Mouse (Mus musculus): Measurements from ENCODE around the gene Dnah6. TPM values are rescaled to one million over a fixed set of nuclear protein-coding genes. Genes with fewer than 3 reads are reported as not detected.

The Dnah6 gene
- polyA plus RNA-seq, 2 experiments = 0.04 to 0.06 TPM

- Histone ChIP-seq H3K36me3 (ENCODE audit: control insufficient read depth, insufficient read depth, low read length) (no peaks in the 10 kb centered on the region), H3K4me3 (replicated peaks; ENCODE audit: low read length) (no peak overlapping the region), H3K9ac (ENCODE audit: low read depth, low read length, severe bottlenecking) (no peak overlapping the region), H3K9me3 (ENCODE audit: control insufficient read depth, low read length) (no peaks in the 10 kb centered on the region), H3K27ac (replicated peaks; ENCODE audit: low read depth, low read length) (no peak overlapping the region), H3K27me3 (ENCODE audit: control insufficient read depth, insufficient read depth, low read length) (no peaks in the 10 kb centered on the region), H3K4me2 (replicated peaks; ENCODE audit: low read depth, low read length, severe bottlenecking) (no peak overlapping the region), H3K4me1 (ENCODE audit: control insufficient read depth, insufficient read depth, low read length) (no peaks in the 10 kb centered on the region)
- no peak for DNase-seq (ENCODE audit: low spot score)
- TF ChIP-seq POLR2A (IDR thresholded peaks at IDR 0.05; ENCODE audit: borderline replicate concordance, extremely low read depth, insufficient read depth, insufficient read length) = no peak
- WGBS = 77% methylated on average over 3 of the region's 3 CpGs
- ATAC-seq (ENCODE audit: low FRiP score, low read depth) = no peak
These were observed 46.3 kb downstream of the Dnah6 start for GRCm38 (mm10) chr6:73175156-73175555.

- Histone ChIP-seq H3K27me3 (ENCODE audit: control insufficient read depth, insufficient read depth, low read length) (no peaks in the 10 kb centered on the region), H3K4me2 (replicated peaks; ENCODE audit: low read depth, low read length, severe bottlenecking) (no peak overlapping the region), H3K36me3 (ENCODE audit: control insufficient read depth, insufficient read depth, low read length) (no peaks in the 10 kb centered on the region), H3K9ac (ENCODE audit: low read depth, low read length, severe bottlenecking) (no peak overlapping the region), H3K4me1 (ENCODE audit: control insufficient read depth, insufficient read depth, low read length) (no peaks in the 10 kb centered on the region), H3K4me3 (replicated peaks; ENCODE audit: low read length) (no peak overlapping the region), H3K27ac (replicated peaks; ENCODE audit: low read depth, low read length) (no peak overlapping the region), H3K9me3 (ENCODE audit: control insufficient read depth, low read length) (no peaks in the 10 kb centered on the region)
- no peak for DNase-seq (ENCODE audit: low spot score)
- ATAC-seq (ENCODE audit: low FRiP score, low read depth) = no peak
- TF ChIP-seq POLR2A (IDR thresholded peaks at IDR 0.05; ENCODE audit: borderline replicate concordance, extremely low read depth, insufficient read depth, insufficient read length) = no peak
- WGBS = 69% methylated on average over 3 of the region's 3 CpGs
These were observed 54.2 kb downstream of the Dnah6 start for GRCm38 (mm10) chr6:73167230-73167629.

- no peak overlapping the region for H3K9ac ChIP-seq (ENCODE audit: low read depth, low read length, severe bottlenecking)
- TF ChIP-seq POLR2A (IDR thresholded peaks at IDR 0.05; ENCODE audit: borderline replicate concordance, extremely low read depth, insufficient read depth, insufficient read length) = no peak
- no peak overlapping the region for H3K27ac ChIP-seq (replicated peaks; ENCODE audit: low read depth, low read length)
- DNase-seq (ENCODE audit: low spot score) (no peak), ATAC-seq (ENCODE audit: low FRiP score, low read depth) (no peak)
- 91% methylated on average over 1 of the region's 1 CpGs for WGBS
- H3K36me3 ChIP-seq (ENCODE audit: control insufficient read depth, insufficient read depth, low read length) = no peaks in the 10 kb centered on the region
- H3K4me2 ChIP-seq (replicated peaks; ENCODE audit: low read depth, low read length, severe bottlenecking) = no peak overlapping the region
- H3K9me3 ChIP-seq (ENCODE audit: control insufficient read depth, low read length) = no peaks in the 10 kb centered on the region
- H3K4me1 ChIP-seq (ENCODE audit: control insufficient read depth, insufficient read depth, low read length) = no peaks in the 10 kb centered on the region
- no peaks in the 10 kb centered on the region for H3K27me3 ChIP-seq (ENCODE audit: control insufficient read depth, insufficient read depth, low read length)
- no peak overlapping the region for H3K4me3 ChIP-seq (replicated peaks; ENCODE audit: low read length)
These were observed 58.5 kb downstream of the Dnah6 start for GRCm38 (mm10) chr6:73162958-73163357.

GRCm38 (mm10) chr6:73161338-73161737, 60.1 kb downstream of the Dnah6 start:
- 82% methylated on average over 4 of the region's 4 CpGs for WGBS

GRCm38 (mm10) chr6:73155455-73155854, 66.0 kb downstream of the Dnah6 start:
- Histone ChIP-seq H3K27ac (replicated peaks; ENCODE audit: low read depth, low read length) (no peak overlapping the region), H3K27me3 (ENCODE audit: control insufficient read depth, insufficient read depth, low read length) (no peaks in the 10 kb centered on the region), H3K4me1 (ENCODE audit: control insufficient read depth, insufficient read depth, low read length) (no peaks in the 10 kb centered on the region), H3K9ac (ENCODE audit: low read depth, low read length, severe bottlenecking) (no peak overlapping the region), H3K36me3 (ENCODE audit: control insufficient read depth, insufficient read depth, low read length) (no peaks in the 10 kb centered on the region), H3K9me3 (ENCODE audit: control insufficient read depth, low read length) (no peaks in the 10 kb centered on the region), H3K4me3 (replicated peaks; ENCODE audit: low read length) (no peak overlapping the region), H3K4me2 (replicated peaks; ENCODE audit: low read depth, low read length, severe bottlenecking) (no peak overlapping the region)
- ATAC-seq (ENCODE audit: low FRiP score, low read depth) = no peak
- TF ChIP-seq POLR2A (IDR thresholded peaks at IDR 0.05; ENCODE audit: borderline replicate concordance, extremely low read depth, insufficient read depth, insufficient read length) = no peak
- WGBS = 74% methylated on average over 2 of the region's 2 CpGs
- DNase-seq (ENCODE audit: low spot score) = no peak

More at GRCm38 (mm10) chr6:73161338-73161737, 60.1 kb downstream of the Dnah6 start:
- no peak overlapping the region for H3K27ac ChIP-seq (replicated peaks; ENCODE audit: low read depth, low read length)
- H3K36me3 ChIP-seq (ENCODE audit: control insufficient read depth, insufficient read depth, low read length) = no peaks in the 10 kb centered on the region
- no peak overlapping the region for H3K4me2 ChIP-seq (replicated peaks; ENCODE audit: low read depth, low read length, severe bottlenecking)
- H3K4me1 ChIP-seq (ENCODE audit: control insufficient read depth, insufficient read depth, low read length) = no peaks in the 10 kb centered on the region
- no peak overlapping the region for H3K4me3 ChIP-seq (replicated peaks; ENCODE audit: low read length)
- TF ChIP-seq POLR2A (IDR thresholded peaks at IDR 0.05; ENCODE audit: borderline replicate concordance, extremely low read depth, insufficient read depth, insufficient read length) = no peak
- no peaks in the 10 kb centered on the region for H3K27me3 ChIP-seq (ENCODE audit: control insufficient read depth, insufficient read depth, low read length)
- no peak for ATAC-seq (ENCODE audit: low FRiP score, low read depth)
- no peaks in the 10 kb centered on the region for H3K9me3 ChIP-seq (ENCODE audit: control insufficient read depth, low read length)
- H3K9ac ChIP-seq (ENCODE audit: low read depth, low read length, severe bottlenecking) = no peak overlapping the region
- DNase-seq (ENCODE audit: low spot score) = no peak

- Histone ChIP-seq H3K4me3 (replicated peaks; ENCODE audit: low read length) (no peak overlapping the region), H3K4me2 (replicated peaks; ENCODE audit: low read depth, low read length, severe bottlenecking) (no peak overlapping the region), H3K27ac (replicated peaks; ENCODE audit: low read depth, low read length) (no peak overlapping the region), H3K36me3 (ENCODE audit: control insufficient read depth, insufficient read depth, low read length) (no peaks in the 10 kb centered on the region), H3K4me1 (ENCODE audit: control insufficient read depth, insufficient read depth, low read length) (no peaks in the 10 kb centered on the region), H3K27me3 (ENCODE audit: control insufficient read depth, insufficient read depth, low read length) (no peaks in the 10 kb centered on the region), H3K9me3 (ENCODE audit: control insufficient read depth, low read length) (no peaks in the 10 kb centered on the region), H3K9ac (ENCODE audit: low read depth, low read length, severe bottlenecking) (no peak overlapping the region)
- ATAC-seq (ENCODE audit: low FRiP score, low read depth) = 0 out of 2 replicates have a peak, but pooled peaks have one; percentile 74
- 0% methylated on average over 1 of the region's 1 CpGs for WGBS
- DNase-seq (ENCODE audit: low spot score) = peak; percentile 90
- TF ChIP-seq POLR2A (IDR thresholded peaks at IDR 0.05; ENCODE audit: borderline replicate concordance, extremely low read depth, insufficient read depth, insufficient read length) = no peak
These were observed 67.8 kb downstream of the Dnah6 start for GRCm38 (mm10) chr6:73153675-73154074.
